Mouse (Mus musculus) retina, embryonic 14.5 days (tissue): ENCODE measurements around the gene Ttc37.

Source experiments
- DNase-seq: peaks from one replicate; pipeline ENCODE4 v3.0.0-alpha.2; 2015; ENCODE audit warnings: low spot score

Gene Ttc37

DNA sequence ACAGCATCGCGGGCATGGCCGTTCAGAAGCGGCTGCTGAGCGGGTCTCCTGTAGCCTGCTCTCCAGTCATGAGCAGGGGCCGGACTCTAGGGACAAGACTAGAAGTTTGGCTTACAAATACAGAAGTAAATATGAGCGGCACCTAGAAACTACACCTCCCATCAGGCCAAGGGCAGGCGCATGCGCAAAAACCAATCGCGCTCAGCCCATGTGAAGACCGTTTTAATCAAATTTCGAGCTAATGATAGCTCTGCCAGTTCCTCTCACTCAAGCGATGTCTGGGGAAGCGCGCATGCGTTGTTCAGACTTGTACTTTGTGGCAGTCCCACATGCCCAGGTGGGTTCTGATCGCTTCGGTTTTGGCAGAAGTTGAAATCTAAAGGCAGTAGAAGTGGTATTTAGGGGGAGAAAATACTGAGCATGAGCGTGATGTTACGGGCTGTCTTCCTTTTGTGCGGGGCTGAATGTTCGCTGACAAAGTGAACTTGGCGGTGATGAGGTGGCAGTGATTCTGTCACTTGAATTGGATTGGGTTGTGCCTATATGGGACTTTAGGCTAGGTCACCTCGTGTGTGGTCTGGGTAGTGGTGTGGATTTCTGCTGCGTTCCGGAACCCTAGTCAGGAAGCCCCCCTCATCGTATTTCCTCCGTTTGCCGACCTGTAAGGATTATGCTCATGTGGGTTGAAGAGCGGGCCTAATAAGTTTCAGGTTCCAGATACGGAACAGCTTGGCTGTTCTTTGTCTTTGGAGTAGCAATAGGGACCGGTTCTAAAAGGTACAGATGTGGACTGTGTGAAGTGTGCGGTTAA lies at the start of gene Ttc37, which contains the start of gene Arsk:
Ttc37 (plus strand) TSS at position 242 of the 811 bp plus-strand sequence.
Arsk (minus strand) TSS at position 168 of the 811 bp plus-strand sequence.
- peak; percentile 99 for DNase-seq

- peak; percentile 56 for DNase-seq
These were observed 42.9 kb upstream of the Ttc37 start for GRCm38 (mm10) chr13:76055391-76056232.

DNA sequence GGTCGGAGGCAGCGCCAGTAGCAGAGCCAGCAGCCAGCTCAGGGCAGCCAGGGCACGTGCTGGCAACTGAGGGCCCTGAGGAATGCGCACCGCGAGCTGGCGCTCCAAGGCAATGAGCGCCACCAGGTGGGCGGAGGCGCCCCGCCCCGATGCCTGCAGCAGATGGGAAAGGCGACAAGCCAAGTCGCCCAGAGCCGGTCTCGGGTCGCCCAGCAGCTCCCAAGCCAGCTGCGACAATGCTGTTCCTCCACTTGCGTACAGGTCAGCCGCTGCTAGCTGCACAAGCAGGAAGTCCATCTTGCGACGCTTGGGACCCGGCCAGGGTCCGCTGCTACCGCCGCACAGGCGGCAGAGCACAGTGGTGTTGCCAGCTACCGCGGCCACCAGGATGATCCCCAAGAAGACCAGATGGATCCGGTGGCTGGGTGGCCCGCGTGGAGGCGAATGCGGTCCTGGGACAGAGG lies 42.2 kb upstream of the Ttc37 start:
- DNase-seq, result peak; percentile 80

GRCm38 (mm10) chr13:76056896-76057266 lies 41.7 kb upstream of the Ttc37 start, which contains the start of gene Gpr150:
TSS of gene Gpr150 (minus strand) at chr13:76056996.
- DNase-seq, result no peak

GRCm38 (mm10) chr13:76057267-76058069 lies 41.1 kb upstream of the Ttc37 start:
- no peak for DNase-seq

GRCm38 (mm10) chr13:76059591-76059990 lies 38.9 kb upstream of the Ttc37 start:
- no peak for DNase-seq

DNA sequence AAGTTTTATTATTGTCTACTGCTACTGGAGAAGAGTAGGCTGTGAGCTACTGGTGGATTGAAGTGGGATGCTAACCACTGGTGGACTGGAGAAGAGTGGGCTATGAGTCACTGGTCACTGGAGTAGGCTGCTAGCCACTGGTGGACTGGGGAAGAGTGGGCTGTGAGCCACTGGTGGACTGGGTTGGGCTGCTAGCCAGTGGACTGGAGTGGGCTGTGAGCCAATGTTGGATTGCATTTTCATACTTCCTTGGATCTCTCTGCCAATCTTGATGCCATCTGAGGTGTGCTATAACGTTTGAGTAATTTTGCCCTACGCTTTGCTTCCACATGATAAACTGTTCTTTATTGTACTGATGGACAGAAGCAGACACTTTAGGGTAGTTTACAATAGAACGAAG lies 36.4 kb upstream of the Ttc37 start:
- no peak for DNase-seq

- DNase-seq, result no peak
These were observed 36.0 kb upstream of the Ttc37 start for GRCm38 (mm10) chr13:76062569-76062968.

- no peak for DNase-seq
These were observed 35.0 kb upstream of the Ttc37 start for GRCm38 (mm10) chr13:76063548-76063947.

DNA sequence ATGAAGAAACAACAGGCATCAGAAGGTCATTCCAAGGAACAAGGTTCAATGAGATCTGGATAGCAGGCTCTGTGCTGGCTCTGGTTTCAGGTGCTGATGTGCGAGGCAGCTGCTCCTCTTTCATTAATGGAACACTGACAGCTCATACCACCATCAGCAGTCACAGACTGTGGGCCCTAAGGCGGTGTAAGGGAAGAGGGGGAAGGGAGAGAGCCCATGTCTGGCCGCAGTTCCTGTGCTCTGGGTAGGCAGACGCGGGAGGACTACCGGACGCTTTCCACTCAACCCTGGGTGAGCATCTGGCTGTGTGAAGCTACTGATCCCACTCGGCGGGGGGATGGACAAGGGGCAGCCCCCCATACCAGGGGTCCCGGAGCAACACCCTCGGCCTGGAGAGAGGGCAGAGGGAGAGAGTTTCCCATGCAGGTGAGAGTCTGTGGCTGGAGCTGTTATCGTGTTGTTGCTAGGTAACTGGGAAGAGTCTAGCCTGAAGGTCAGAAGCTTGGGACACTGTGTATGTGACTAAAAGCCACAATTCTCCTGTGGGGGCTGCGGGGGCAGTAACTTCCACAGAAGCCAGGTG lies 34.1 kb upstream of the Ttc37 start:
- DNase-seq, result no peak

DNA sequence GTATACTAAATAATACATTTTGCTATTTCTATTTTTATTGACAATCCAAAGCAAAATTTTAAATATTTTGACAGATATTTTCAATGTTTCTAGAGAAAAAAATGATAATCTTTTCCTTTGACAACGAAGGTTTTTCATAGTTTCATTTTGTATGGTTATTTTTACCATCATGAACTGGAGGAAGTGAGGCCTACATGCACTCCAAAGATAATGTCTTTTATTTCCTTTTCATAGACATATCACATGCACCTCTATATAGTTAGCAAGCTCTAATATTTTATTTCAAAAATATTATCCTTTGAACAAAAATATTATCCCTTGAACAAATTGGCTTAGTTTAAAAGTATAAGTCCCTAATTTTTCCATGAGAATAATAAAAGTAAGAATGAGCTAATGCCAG lies 24.2 kb upstream of the Ttc37 start:
- no peak for DNase-seq

DNA sequence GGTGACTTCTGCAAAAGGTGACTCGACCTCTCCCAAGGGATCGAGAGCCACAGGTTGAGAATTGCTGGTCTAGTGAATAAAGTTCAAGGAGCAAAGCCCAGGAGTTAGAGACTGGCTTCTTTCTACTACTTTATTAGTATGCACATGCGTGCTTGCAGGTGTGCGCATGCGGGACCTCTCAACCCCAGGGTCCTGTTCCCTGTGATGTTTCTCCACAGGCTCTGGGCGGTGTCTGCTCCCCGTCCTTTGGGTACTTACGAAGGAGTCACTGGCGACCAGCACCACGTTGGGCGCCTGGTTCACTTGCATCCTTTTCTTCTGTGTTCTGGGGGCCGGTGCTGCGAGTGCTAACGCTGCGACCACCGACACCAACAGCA lies 430 bp upstream of the Ttc37 start:
- DNase-seq, result no peak

DNA sequence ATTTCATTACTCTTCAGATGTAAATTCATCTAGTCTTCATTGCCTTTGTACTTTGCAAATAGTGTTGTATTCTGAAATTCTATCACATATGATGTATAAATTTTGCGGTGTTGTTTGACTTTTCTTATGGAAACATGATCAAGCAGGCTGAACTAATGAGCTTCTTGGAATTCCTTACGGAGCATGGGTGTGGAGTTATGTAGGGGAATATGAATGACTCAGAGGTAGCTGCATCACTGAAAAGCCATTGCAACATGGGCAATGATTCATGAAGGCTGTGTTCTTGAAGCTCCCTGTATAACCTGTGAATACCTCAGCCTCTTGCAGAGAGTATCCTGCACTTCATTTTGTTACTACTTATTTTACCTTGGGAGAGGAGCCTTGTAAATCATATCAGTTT lies 3.5 kb downstream of the Ttc37 start:
- DNase-seq, result no peak

DNA sequence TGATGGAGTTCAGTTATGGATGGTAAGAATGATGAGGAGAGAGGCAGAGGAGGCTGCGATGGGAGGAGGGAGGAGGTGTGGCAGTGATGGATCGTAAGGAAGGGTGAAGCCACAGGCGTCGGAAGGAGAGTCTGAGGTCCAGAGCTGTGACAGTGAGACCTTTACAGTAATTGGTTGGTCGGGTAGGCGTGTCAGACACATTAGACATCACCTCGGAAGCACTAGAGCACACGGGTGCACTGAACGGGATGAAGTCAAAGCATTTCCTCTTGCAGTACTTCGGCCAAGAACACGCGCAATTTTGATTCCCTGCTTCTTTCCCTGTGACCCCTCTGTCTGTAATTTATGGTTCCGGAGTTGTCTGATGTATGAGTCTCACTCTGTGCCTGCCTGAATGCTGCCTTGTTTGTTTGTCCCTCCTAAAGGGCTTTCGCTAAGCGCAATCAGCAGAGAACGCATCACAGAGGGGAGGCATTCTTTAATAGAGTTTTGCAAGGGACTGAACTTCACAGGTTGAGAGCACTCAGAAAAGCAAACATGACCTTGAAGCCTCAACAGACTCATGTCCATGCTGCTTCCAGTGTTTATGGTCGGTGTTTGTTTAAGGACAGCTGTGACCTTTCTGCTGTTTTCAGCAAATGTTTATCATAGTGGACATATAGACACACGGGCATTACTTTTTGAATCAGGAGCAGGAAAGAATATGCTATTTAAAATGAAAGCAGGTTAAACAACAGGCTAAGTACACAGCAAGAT lies 10.7 kb downstream of the Ttc37 start:
- no peak for DNase-seq

GRCm38 (mm10) chr13:76128799-76129198 lies 30.3 kb downstream of the Ttc37 start:
- no peak for DNase-seq

DNA sequence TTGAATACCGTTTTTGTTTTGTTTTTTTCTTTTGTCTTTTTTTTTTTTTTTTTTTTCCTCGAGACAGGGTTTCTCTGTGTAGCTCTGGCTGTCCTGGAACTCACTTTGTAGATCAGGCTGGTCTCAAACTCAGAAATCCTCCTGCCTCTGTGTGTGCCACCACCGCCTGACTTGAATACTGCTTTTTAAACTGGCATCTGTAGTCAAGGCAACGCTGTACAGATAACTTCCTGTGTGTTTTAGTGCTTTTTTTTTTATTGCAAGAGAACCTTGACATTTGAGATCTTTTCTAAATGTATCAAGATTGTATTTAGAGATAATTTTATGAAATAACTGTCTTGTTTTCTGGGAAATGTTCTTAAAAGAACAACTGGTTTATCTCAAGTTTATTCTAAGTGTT lies 33.9 kb downstream of the Ttc37 start:
- DNase-seq, result no peak

GRCm38 (mm10) chr13:76138862-76139261 lies 40.3 kb downstream of the Ttc37 start:
- DNase-seq, result no peak

DNA sequence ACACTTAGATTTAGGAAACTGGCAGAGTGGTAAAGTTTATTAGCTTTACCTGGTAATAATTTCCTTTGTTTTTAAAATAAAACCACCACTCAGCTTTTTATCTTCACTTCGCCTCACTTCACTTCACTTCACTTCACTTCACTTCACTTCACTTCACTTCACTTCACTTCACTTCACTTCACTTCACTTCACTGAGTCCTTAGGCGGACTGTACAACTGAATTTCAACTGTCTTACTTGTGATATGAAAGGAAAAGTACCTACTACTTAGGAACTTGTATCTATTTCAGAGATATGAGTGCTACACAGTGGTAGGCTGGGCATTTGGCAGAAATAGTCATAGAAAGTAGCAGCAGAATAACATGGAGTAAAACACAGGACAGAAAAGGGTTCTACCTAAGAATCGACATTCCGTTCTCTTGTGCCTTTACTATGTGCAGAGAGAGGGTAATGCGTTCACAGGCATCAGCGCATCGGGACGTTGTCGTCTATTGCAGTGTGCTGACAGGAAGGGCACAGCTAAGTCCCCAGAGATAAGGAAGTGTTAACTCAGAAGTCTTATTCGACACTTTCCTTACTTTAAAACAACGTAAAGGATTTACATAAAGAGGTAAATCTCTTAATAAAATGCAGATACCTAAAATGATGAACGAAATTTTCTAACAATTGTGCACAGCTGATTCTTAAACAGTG lies 42.7 kb downstream of the Ttc37 start:
- no peak for DNase-seq

- no peak for DNase-seq
These were observed 51.9 kb downstream of the Ttc37 start for GRCm38 (mm10) chr13:76150483-76150882.

DNA sequence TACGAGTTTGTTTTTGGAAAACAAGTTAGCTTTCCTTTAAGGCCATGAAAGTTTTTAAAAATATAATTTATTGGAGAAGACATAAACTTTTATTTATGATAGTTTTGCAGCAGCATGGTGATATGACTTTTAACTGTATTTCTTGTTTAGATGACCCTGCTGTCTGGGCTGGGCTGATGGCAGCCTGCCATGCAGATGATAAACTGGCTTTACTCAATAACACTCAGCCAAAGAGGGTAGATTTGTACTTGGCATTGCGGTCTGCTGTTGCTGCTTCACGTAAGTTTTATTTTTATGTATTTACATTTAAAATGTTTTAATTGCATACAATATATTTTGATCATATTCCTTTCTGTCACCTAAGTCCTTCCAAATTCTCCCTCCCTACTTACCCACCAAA lies 58.6 kb downstream of the Ttc37 start:
- DNase-seq, result no peak
